22 mouse cellular contexts compared by ENCODE assay signal in genomic region chr3:124908925-124909324, GRCm38 (mm10).
DNase-seq lines count a peak whose midpoint lies in the region; ATAC-seq and TF ChIP-seq lines count a peak whose summit lies in the region.
"Had no signal": no experiment of that assay in that cellular context is flagged by ENCODE, and none has a peak within 500 bp of the region (broad histone marks: within the 10 kb centered on the region; RNA-seq: fewer than 3 reads in every experiment).

No protein-coding gene starts in this region.

- no peak for TF ChIP-seq POLR2A in limb, embryonic 14.5 days (IDR thresholded peaks at IDR 0.05; ENCODE audit: borderline replicate concordance, extremely low read depth, insufficient read depth, insufficient read length)

- no peak for DNase-seq in limb, embryonic 10.5 days (ENCODE audit: low spot score)
- DNase-seq in limb, embryonic 14.5 days (ENCODE audit: low spot score), result peak; percentile 48
- no peak for DNase-seq in kidney, postnatal 14 days
- no peak for DNase-seq in kidney, postnatal 36 days
- DNase-seq: adrenal gland, adult 8-10 months; adrenal gland, postnatal 14 days; adrenal gland, postnatal 36 days; cerebellum, adult 11-12 months; cerebellum, adult 2 months; cerebellum, adult 9-10 months; cerebellum, postnatal 10 days; cerebellum, postnatal 25 days; forebrain, postnatal 0 days had no signal

- H3K4me2 ChIP-seq in limb, embryonic 13.5 days (replicated peaks), result no peak overlapping the region
- no peak overlapping the region for H3K4me2 ChIP-seq in limb, embryonic 14.5 days (replicated peaks; ENCODE audit: low read depth, low read length, severe bottlenecking)
- H3K4me2 ChIP-seq: embryonic facial prominence, embryonic 13.5 days; forebrain, embryonic 13.5 days; forebrain, embryonic 15.5 days had no signal

- H3K4me3 ChIP-seq in limb, embryonic 13.5 days, result no peak overlapping the region
- no peak overlapping the region for H3K4me3 ChIP-seq in limb, embryonic 10.5 days
- no peak overlapping the region for H3K4me3 ChIP-seq in limb, embryonic 14.5 days (replicated peaks; ENCODE audit: low read length)
- H3K4me3 ChIP-seq: embryonic facial prominence, embryonic 13.5 days; forebrain, embryonic 13.5 days; forebrain, embryonic 15.5 days had no signal

- H3K9ac ChIP-seq in limb, embryonic 13.5 days, result no peak overlapping the region
- no peak overlapping the region for H3K9ac ChIP-seq in limb, embryonic 14.5 days (ENCODE audit: low read depth, low read length, severe bottlenecking)
- H3K9ac ChIP-seq: embryonic facial prominence, embryonic 13.5 days; forebrain, embryonic 13.5 days; forebrain, embryonic 15.5 days; forebrain, postnatal 0 days had no signal

- H3K9me3 ChIP-seq in limb, embryonic 13.5 days, result no peaks in the 10 kb centered on the region
- no peaks in the 10 kb centered on the region for H3K9me3 ChIP-seq in limb, embryonic 10.5 days (replicated peaks)
- no peaks in the 10 kb centered on the region for H3K9me3 ChIP-seq in limb, embryonic 14.5 days (ENCODE audit: control insufficient read depth, low read length)
- H3K9me3 ChIP-seq: embryonic facial prominence, embryonic 13.5 days; forebrain, embryonic 13.5 days; forebrain, embryonic 15.5 days had no signal

- H3K36me3 ChIP-seq in limb, embryonic 13.5 days, result no peaks in the 10 kb centered on the region
- H3K36me3 ChIP-seq in limb, embryonic 10.5 days, result no peaks in the 10 kb centered on the region
- H3K36me3 ChIP-seq in limb, embryonic 14.5 days (ENCODE audit: control insufficient read depth, insufficient read depth, low read length), result no peaks in the 10 kb centered on the region
- H3K36me3 ChIP-seq: embryonic facial prominence, embryonic 13.5 days; forebrain, embryonic 15.5 days; G1E had no signal

- WGBS in limb, embryonic 13.5 days, result 74% methylated on average over 4 of the region's 4 CpGs
- 83% methylated on average over 4 of the region's 4 CpGs for WGBS in limb, embryonic 10.5 days
- 73% methylated on average over 4 of the region's 4 CpGs for WGBS in limb, embryonic 14.5 days

- no peaks in the 10 kb centered on the region for H3K27me3 ChIP-seq in limb, embryonic 13.5 days
- H3K27me3 ChIP-seq in limb, embryonic 10.5 days (ENCODE audit: low read depth, poor library complexity, severe bottlenecking), result no peaks in the 10 kb centered on the region
- H3K27me3 ChIP-seq in limb, embryonic 14.5 days (ENCODE audit: control insufficient read depth, insufficient read depth, low read length), result no peaks in the 10 kb centered on the region
- H3K27me3 ChIP-seq: CH12.LX; embryonic facial prominence, embryonic 13.5 days; forebrain, embryonic 13.5 days; forebrain, embryonic 15.5 days; Patski had no signal

- peak; percentile 66; the same call in 1 of the 2 replicates for ATAC-seq in limb, embryonic 13.5 days (ENCODE audit: low FRiP score, low read depth)
- peak; percentile 77 for ATAC-seq in limb, embryonic 14.5 days (ENCODE audit: low FRiP score, low read depth)
- ATAC-seq: activated CD4-positive, CD25-positive, alpha-beta regulatory T cell, adult 4 months; CD4-positive, CD25-positive, alpha-beta regulatory T cell, adult 4 months; forebrain, embryonic 13.5 days; forebrain, embryonic 15.5 days; forebrain, postnatal 0 days; Patski had no signal

- no peaks in the 10 kb centered on the region for H3K4me1 ChIP-seq in limb, embryonic 13.5 days
- H3K4me1 ChIP-seq in limb, embryonic 10.5 days, result no peaks in the 10 kb centered on the region
- H3K4me1 ChIP-seq in limb, embryonic 14.5 days (ENCODE audit: control insufficient read depth, insufficient read depth, low read length), result no peaks in the 10 kb centered on the region
- H3K4me1 ChIP-seq: embryonic facial prominence, embryonic 13.5 days; forebrain, embryonic 13.5 days; forebrain, embryonic 15.5 days had no signal

- no peak overlapping the region for H3K27ac ChIP-seq in limb, embryonic 13.5 days
- no peak overlapping the region for H3K27ac ChIP-seq in limb, embryonic 10.5 days
- H3K27ac ChIP-seq in limb, embryonic 14.5 days (replicated peaks; ENCODE audit: low read depth, low read length), result no peak overlapping the region
- H3K27ac ChIP-seq: embryonic facial prominence, embryonic 13.5 days; forebrain, embryonic 13.5 days; forebrain, embryonic 15.5 days had no signal
